Comparison of ENCODE assay signal across 8 mouse cellular contexts in the genomic region with DNA sequence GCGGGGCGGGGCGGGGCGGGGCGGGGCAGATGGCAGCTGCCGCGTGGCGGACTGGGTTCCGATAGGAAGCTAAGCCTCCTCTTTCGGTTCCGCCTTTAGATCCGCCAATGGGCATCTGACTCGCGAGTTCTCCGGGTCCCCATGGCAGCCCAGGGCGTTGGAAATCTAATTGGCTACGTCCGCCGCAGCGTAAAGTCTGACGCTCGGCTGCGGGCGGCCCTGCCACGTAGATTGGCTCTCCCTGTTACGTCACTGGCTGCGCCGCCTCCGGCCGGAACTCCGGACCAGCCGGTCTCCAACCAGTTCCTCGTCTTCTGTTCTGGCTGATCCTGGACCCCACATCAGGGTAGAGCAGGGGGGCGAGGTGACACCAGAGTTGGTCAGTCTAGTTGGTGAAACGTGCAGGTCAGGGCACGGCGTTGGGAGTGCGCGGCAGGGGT. TPM values are rescaled to one million over a fixed set of nuclear protein-coding genes. Genes with fewer than 3 reads are reported as not detected.
A peak's percentile ranks its signal among the peaks of the same experiment; 100 is the strongest.
DNase-seq lines count a peak whose midpoint lies in the region; ATAC-seq lines count a peak whose summit lies in the region.

Gene Gmppb, plus strand, starts transcription at position 227 of the 440 bp plus-strand sequence.

- H3K27me3 ChIP-seq in hindbrain, embryonic 11.5 days (ENCODE audit: control insufficient read depth, insufficient read depth, low read length): no peaks in the 10 kb centered on the region

- WGBS in hindbrain, embryonic 11.5 days: under 1% methylated on average over 35 of the region's 39 CpGs

- H3K9me3 ChIP-seq in hindbrain, embryonic 11.5 days (ENCODE audit: control insufficient read depth, low read length): no peaks in the 10 kb centered on the region

- H3K4me3 ChIP-seq in hindbrain, embryonic 11.5 days (ENCODE audit: low read depth, low read length): peak within 1 kb of the TSS; percentile 59

- peak; percentile 93 for ATAC-seq in hindbrain, embryonic 11.5 days (ENCODE audit: low FRiP score)

- DNase-seq in Muller cell, postnatal 12 days (ENCODE audit: inconsistent ontology term): peak; percentile 99
- peak; percentile 96 for DNase-seq in cerebellum, adult 9-11 months
- peak; percentile 96 to 98 for DNase-seq in frontal cortex, adult 2 months (ENCODE audit: extremely low spot score in 1 of 2, low spot score in 1 of 2)
- DNase-seq in hindbrain, embryonic 11.5 days (ENCODE audit: low spot score): peak; percentile 96
- DNase-seq in layer of hippocampus, postnatal 10 days (ENCODE audit: low spot score in 2 of 2): peak; percentile 93 to 95
- DNase-seq in lung, postnatal 10 days: peak; percentile 98
- peak; percentile 95 for DNase-seq in ovary, postnatal 36 days (ENCODE audit: low spot score)
- peak; percentile 91 for DNase-seq in thymus, postnatal 25 days

- H3K36me3 ChIP-seq in hindbrain, embryonic 11.5 days (ENCODE audit: control insufficient read depth, insufficient read depth, low read length): 0 out of 2 replicates have a peak, but pooled peaks cover 5% of the 10 kb centered on the region

- peak within 1 kb of the TSS; percentile 93 for H3K4me2 ChIP-seq in hindbrain, embryonic 11.5 days (replicated peaks; ENCODE audit: low read depth, low read length)

- peak within 1 kb of the TSS; percentile 47 for H3K27ac ChIP-seq in hindbrain, embryonic 11.5 days (ENCODE audit: low read depth, low read length)

- H3K9ac ChIP-seq in hindbrain, embryonic 11.5 days (ENCODE audit: low read depth, low read length): peak within 1 kb of the TSS; percentile 85

- H3K4me1 ChIP-seq in hindbrain, embryonic 11.5 days (replicated peaks; ENCODE audit: control insufficient read depth, insufficient read depth, low read length): peaks cover 11% of the 10 kb centered on the region; the same call in 1 of the 2 replicates

RNA-seq across cellular contexts. Expression of gene Gmppb, which starts in this region (rescaled TPM):
- 13.7 and 37.5 TPM in 2 replicates for polyA plus RNA-seq in frontal cortex, adult 2 months (2012; rRNA removed)
- 18.9 and 20.4 TPM in 2 replicates for polyA plus RNA-seq in hindbrain, embryonic 11.5 days (2014; fragmentation: Nextera tagmentation; extraction: Ambion mirVana)
- total RNA-seq in layer of hippocampus, postnatal 10 days (2021): 10 to 100 TPM; 16.0 to 18.3 TPM

Comparison
In these comparisons a context has a peak if more than half of its experiments do, and no peak if none do; other contexts are left out.
1. Peak in every context shown above with its lines: DNase-seq, ATAC-seq, H3K4me3 ChIP-seq and H3K27ac ChIP-seq.